Mouse (Mus musculus) heart, postnatal 25 days (tissue): ENCODE measurements around the gene Plxdc1. TPM values are rescaled to one million over a fixed set of nuclear protein-coding genes. Genes with fewer than 3 reads are reported as not detected.

Experiments
- DNase-seq: peaks from one replicate; pipeline ENCODE4 v3.0.0; 2022; ENCODE audit warnings: low spot score
- intact Hi-C: fragments of 180-260 bp; cut with DNase I; formaldehyde crosslinking; loops from one replicate; pipeline ENCODE4 v1.15.1; 2025
- total RNA-seq, 2 experiments: library from RNA; stranded (reverse); gene quantifications; 2 replicates each; pipeline ENCODE4 v1.2.3; 2021

The Plxdc1 gene
- 1 to 10 TPM; 5.4 to 6.0 TPM for total RNA-seq

GRCm38 (mm10) chr11:97985727-97986677, at the start of gene Plxdc1:
Gene Plxdc1, minus strand, starts transcription at chr11:97986444.
- intact Hi-C loops: loop anchor here (2.0 kb wide), 1 partner anchor 47 kb away; no protein-coding TSS in a partner anchor
- no peak for DNase-seq

GRCm38 (mm10) chr11:98035977-98036377, 49.7 kb upstream of the Plxdc1 start:
- intact Hi-C loops: no loop called here
- no peak for DNase-seq

DNA sequence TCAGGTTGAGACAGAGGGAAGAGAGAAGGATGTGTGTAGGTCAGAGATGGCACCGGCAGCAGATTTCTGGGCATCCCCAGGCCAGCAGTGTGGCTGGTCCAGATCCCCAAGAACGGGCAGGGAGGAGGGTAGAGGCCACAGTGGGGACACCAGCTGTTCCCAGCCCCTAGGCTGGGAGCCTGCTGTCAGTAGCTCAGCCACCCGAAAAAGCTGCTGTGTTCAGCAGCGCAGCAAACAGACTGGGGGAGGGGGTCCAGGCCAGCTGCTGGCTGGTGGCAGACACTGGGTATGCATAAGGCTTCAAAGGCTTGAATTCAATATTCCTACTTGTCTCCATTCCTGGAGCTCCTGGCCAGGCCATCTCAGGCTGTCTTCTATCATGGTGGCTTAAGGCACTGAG, 48.6 kb upstream of the Plxdc1 start:
- intact Hi-C loops: loop anchor here (5.0 kb wide), 1 partner anchor 157 kb away; the partner anchor contains the start of gene Med1

GRCm38 (mm10) chr11:98034061-98034460, 47.8 kb upstream of the Plxdc1 start:
- intact Hi-C loops: loop anchor here (5.0 kb wide), 1 partner anchor 158 kb away; the partner anchor contains the start of gene Med1
- no peak for DNase-seq

More for the DNA sequence above, 48.6 kb upstream of the Plxdc1 start:
- DNase-seq: no peak

DNA sequence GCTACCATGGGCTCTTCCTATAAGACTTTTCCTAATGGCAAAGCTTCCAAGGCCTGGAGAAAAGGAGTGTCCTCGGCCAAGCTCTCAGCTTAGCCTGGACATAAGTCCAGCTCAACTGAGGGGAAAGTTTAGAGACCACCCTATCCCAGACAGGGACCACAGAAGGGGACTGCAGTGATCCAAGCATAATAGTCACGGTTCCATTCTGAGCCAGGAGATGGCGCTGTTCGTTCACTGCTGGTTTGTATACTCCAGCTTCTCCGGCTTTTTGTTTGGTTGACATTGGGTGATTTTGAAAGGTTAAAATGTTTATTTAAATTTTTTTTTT, 45.2 kb upstream of the Plxdc1 start:
- intact Hi-C loops: loop anchor here (1.0 to 5.0 kb wide), 2 partner anchors 44 to 161 kb away; partner anchors contain the start of gene Med1
- DNase-seq: no peak

- intact Hi-C loops: loop anchor here (1.0 to 5.0 kb wide), 2 partner anchors 44 to 161 kb away; partner anchors contain the start of gene Med1
Observed at GRCm38 (mm10) chr11:98030701-98031442, 44.6 kb upstream of the Plxdc1 start.

DNA sequence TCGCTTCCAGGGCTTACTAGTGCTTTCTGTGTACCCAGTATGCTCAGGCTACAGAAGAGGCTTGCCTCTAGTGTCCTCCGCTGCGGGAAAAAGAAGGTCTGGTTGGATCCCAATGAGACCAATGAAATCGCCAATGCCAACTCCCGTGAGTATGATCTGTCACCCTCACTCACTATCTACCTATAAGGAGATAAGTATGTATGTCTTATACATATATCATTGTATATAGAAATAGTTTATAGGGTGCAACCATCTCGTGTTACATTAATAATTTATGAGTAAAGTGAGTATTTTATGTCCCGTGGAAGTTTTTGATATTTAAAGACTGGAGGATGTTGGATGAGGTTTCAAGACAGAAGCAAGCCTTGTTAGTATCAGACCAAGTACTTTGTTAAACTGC, 41.5 kb upstream of the Plxdc1 start:
- intact Hi-C loops: loop anchor here (5.0 kb wide), 1 partner anchor 120 kb away; no protein-coding TSS in a partner anchor
- DNase-seq: no peak

More at GRCm38 (mm10) chr11:98030701-98031442, 44.6 kb upstream of the Plxdc1 start:
- no peak for DNase-seq

- intact Hi-C loops: loop anchor here (5.0 kb wide), 1 partner anchor 120 kb away; no protein-coding TSS in a partner anchor
Observed at GRCm38 (mm10) chr11:98027297-98027688, 41.0 kb upstream of the Plxdc1 start.

DNA sequence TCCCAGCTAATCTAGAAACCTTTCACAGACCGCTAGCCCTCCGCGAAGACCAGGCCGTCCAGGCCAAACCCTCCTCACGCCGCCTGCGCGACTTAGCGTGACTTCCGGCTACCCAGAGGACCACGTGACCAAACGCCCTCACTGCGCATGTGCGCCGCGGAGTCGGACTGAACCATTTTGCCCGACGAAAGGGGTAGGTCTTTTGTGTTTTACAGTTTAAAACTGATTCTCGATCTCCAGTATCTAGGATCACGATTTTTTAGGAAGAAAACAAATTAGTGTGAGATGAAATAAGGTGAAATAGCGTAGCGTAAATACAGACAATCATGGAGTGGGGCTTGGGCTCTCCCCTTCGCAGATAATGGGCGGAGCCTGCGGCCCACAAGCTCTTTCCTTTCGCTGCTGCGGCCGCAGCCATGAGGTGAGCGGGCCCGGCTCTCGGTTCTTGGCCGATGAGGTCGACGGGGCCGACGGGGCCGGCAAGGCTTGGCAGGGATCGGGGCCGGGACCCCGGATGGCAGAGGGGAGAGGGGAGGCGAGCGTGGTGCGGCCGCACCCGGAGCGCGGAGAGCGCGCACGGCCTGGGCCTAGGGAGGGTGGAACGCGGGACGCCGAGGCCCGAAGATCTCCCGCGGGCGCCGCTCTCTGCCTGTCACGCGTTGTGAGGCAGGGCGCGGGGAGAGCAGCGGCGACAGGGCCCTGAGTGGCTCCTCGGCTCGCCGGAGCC, 40.5 kb upstream of the Plxdc1 start, which contains the start of gene Rpl19:
Rpl19 (plus strand) TSS at position 141 of the 727 bp plus-strand sequence.
- DNase-seq: peak; percentile 85
- intact Hi-C loops: loop anchor here (5.0 kb wide), 1 partner anchor 121 kb away; no protein-coding TSS in a partner anchor

More at GRCm38 (mm10) chr11:98027297-98027688, 41.0 kb upstream of the Plxdc1 start:
- DNase-seq: no peak

DNA sequence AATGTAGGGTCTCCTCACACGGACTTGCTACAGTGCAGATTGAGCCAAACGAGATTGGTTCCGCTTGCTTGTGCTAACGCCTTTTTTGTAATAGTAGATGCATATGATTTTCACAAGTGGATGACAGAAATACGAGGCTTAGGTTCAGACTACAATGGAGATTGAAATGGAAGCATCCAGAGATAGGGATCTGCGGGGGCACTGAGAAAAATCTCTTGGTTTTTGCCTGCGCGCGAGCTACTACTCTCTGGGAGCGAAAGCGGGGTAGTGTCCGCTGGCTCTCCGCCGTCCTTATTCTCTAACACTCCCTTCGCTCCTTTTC, 40.0 kb upstream of the Plxdc1 start:
- no peak for DNase-seq
- intact Hi-C loops: loop anchor here (5.0 kb wide), 1 partner anchor 121 kb away; no protein-coding TSS in a partner anchor

DNA sequence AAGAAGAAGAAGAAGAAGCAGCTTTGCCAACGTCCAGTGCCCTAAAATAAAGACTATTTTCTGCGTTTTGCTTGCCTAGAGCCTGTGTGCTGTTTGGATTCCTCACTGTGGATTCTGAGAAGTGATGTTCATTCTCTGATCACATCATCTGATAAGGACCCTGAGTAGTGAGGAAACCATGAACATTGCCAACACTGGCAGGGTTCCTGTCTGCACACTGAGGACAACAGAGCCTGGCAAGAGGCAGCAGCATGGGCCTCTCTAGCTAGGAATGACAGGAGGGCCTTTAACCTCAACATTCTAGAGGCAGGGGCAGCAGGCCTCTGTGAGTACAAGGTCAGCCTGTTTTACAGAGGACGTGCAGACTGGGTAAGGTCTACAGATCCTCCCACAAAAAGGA, 38.3 kb upstream of the Plxdc1 start:
- DNase-seq: no peak
- intact Hi-C loops: no loop called here

DNA sequence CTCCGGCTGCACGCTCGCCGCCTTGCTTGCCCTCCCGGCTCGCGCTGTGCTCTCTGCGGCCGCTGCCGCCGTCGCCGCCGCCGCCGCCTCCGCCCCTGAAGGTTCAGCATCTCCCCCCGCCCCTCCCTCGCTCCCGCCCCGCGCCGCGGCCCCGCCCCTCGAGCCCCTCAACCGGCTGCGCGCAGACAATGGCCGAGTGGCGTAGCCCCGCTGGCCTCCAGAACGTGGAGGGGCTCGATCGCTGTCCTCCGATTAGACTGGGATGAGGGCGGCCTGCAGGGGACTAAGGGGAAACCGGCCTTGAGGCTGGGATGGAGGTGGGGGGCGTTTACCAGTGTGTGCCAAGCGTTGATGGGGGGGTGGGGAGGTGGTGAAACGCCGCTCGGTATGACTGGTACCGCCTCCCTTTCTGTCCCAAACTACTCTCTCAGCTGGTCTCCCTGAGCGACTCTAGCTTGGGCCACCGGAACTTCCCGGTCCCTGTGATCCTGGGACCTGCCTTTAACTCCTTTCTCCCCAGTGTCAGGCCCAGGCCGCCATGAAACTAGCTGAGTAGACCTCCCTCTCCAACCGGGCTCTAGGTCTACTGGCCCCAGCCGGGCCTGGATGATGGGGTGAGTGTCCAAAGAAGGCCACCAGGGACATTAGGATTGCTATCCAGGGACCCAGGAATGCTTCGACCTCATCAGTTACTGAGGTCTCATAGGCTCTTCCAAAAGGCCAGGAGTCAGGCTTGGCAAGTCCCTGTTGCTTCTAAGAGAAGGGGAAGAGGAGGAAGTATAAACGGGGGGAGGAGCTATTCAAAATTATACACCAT, 36.5 kb upstream of the Plxdc1 start, which contains the start of gene Cacnb1:
Cacnb1 (minus strand) TSS at position 480 of the 817 bp plus-strand sequence.
- intact Hi-C loops: no loop called here

GRCm38 (mm10) chr11:98022253-98022554, 36.0 kb upstream of the Plxdc1 start:
- intact Hi-C loops: no loop called here
- DNase-seq: no peak

More for the DNA sequence above, 36.5 kb upstream of the Plxdc1 start, which contains the start of gene Cacnb1:
- peak; percentile 36 for DNase-seq

DNA sequence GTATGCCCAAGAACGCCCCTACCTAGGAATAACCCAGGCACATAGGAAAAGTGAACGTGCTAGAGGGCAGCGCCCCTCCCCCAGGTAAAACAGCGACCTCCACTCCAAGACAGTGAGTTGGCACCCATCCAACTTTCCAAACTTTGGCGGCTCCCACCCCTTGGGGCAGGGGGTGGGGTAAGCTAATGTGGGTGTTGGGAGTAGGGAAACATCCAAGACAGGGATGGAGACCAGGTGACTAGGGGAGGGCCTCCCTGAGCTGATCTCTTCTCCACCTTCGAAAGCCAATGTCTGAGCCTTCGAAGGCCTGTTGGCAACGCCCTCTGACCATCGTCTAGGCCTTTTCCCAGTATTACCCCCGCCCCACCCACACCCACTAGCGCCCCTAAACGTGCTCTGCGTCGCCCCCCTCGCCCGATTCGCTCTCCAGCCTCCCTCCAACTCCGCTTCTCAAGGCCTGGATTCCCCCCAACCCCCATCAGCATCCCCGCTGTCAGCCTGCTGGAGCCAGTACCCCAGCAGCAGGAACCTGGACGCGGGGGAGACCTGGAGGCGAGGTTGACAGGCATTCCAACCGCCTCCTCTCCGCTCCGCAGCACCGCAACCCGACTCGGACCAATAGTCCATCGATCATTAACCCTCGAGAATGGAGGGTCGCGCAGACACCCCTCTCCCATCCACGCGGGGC, 35.5 kb upstream of the Plxdc1 start:
- no peak for DNase-seq
- intact Hi-C loops: no loop called here

DNA sequence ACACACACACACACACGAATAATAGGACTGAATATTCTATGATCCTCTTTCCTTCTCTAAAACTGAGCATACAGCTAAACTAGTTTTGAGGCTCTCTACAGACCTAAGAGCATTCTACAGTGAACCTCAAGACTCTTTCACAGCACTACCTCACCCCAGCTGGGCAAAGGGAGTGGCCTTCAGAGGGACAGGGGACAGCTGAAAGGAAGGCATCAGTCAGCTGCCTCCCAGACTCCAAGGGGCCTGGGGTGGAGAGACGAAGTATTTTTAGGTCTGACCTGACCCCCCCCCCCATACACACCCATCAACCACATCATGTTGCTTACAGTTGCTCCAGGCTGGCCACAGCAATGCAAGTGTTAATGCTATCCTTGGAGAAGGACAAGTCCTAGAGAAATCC, 34.9 kb upstream of the Plxdc1 start:
- no peak for DNase-seq
- intact Hi-C loops: no loop called here

GRCm38 (mm10) chr11:98020710-98021109, 34.5 kb upstream of the Plxdc1 start:
- no peak for DNase-seq
- intact Hi-C loops: no loop called here

DNA sequence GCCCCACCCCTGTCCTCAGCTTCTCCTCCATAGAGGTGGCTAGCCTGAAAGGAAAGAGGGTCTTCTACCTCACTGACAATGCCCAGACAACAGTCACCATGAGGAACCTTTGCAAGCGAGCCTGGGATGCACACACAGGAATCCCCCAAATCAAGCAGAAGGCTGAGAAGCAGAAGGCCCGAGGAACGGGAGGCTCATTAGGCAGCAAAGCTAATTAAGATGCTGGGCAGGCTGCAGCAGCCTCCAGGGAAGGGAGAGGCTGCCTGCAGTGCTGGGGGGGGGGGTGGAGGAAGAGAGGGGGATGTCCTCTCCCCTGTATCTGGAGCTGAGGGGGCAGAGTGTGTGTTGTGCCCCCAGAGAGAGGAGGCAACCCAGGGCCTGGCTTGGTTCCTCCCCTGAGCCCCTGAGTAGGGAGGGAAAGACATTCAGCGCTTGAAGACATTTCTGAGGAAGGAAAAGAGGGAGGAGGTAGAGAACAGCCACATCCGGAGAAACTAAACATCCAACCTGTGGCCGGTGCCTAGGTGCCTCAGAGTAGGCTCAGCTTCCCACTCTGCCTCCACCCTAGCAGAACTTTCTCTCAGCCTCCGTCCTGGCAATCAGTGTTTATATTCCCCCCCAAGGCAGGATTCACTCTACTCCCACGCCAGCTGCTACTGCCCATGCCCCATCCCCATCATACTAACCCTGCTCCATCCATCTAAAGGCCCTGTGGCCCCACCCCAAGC, 33.8 kb upstream of the Plxdc1 start:
- DNase-seq: no peak
- intact Hi-C loops: no loop called here
